Mouse (Mus musculus) right cerebral cortex, adult 18-20 months (tissue): ENCODE measurements around the gene Cbx4.

Experiments used
- DNase-seq: peaks from one replicate; pipeline ENCODE4 v3.0.0; 2022; ENCODE audit warnings: mixed read lengths

Cbx4 gene

GRCm38 (mm10) chr11:119055571-119056131 is 30.4 kb downstream of the Cbx4 start:
- no peak for DNase-seq

GRCm38 (mm10) chr11:119054351-119055345 is 31.4 kb downstream of the Cbx4 start:
- no peak for DNase-seq

- DNase-seq = no peak
These were observed 32.2 kb downstream of the Cbx4 start for GRCm38 (mm10) chr11:119053738-119054350.

- peak; percentile 65 for DNase-seq
These were observed 32.8 kb downstream of the Cbx4 start for GRCm38 (mm10) chr11:119053257-119053670.

- no peak for DNase-seq
These were observed 33.3 kb downstream of the Cbx4 start for GRCm38 (mm10) chr11:119052661-119053256.

- DNase-seq = peak; percentile 39
These were observed 33.9 kb downstream of the Cbx4 start for GRCm38 (mm10) chr11:119051927-119052660.

- no peak for DNase-seq
These were observed 34.6 kb downstream of the Cbx4 start for GRCm38 (mm10) chr11:119051426-119051825.

- DNase-seq = no peak
These were observed 35.7 kb downstream of the Cbx4 start for GRCm38 (mm10) chr11:119050361-119050760.

GRCm38 (mm10) chr11:119048133-119048510 is 37.9 kb downstream of the Cbx4 start:
- DNase-seq = no peak

- DNase-seq = no peak
These were observed 38.5 kb downstream of the Cbx4 start for GRCm38 (mm10) chr11:119047261-119048132.

GRCm38 (mm10) chr11:119046601-119047245 is 39.3 kb downstream of the Cbx4 start:
- no peak for DNase-seq

GRCm38 (mm10) chr11:119044551-119045337 is 41.3 kb downstream of the Cbx4 start:
- no peak for DNase-seq

GRCm38 (mm10) chr11:119043761-119044550 is 42.1 kb downstream of the Cbx4 start:
- no peak for DNase-seq

- DNase-seq = no peak
These were observed 42.8 kb downstream of the Cbx4 start for GRCm38 (mm10) chr11:119043273-119043540.

- DNase-seq = no peak
These were observed 43.4 kb downstream of the Cbx4 start for GRCm38 (mm10) chr11:119042466-119043272.

GRCm38 (mm10) chr11:119041750-119042465 is 44.1 kb downstream of the Cbx4 start:
- no peak for DNase-seq

GRCm38 (mm10) chr11:119041325-119041716 is 44.7 kb downstream of the Cbx4 start:
- DNase-seq = no peak
